Mouse (Mus musculus) thymus, postnatal 14 days (tissue): Measurements from ENCODE around the gene Cenpf.
"Not testable (repeated sequence)": the region's sequence is repeated elsewhere in the genome, so short reads cannot be mapped to it uniquely, and the experiment has no call there.

Experiments used
- DNase-seq: peaks from one replicate; pipeline ENCODE4 v3.0.0; 2021

The Cenpf gene

DNA sequence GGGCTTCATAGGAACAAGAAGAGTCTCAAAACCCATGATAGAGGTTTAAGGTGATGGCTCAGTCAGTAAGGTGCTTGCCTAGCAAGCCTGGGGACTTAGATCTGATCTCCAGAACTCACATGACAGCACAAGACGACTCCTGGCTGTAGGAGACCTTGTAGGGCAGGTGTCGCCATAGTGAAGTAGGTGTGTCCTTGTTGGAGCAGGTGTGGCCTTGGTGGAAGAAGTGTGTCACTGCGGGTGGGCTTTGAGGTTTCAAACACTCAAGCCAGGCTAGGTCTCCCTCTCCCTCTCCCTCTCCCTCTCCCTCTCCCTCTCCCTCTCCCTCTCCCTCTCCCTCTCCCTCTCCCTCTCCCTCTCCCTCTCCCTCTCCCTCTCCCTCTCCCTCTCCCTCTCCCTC, 4.6 kb upstream of the Cenpf start:
- not testable (repeated sequence) for DNase-seq

DNA sequence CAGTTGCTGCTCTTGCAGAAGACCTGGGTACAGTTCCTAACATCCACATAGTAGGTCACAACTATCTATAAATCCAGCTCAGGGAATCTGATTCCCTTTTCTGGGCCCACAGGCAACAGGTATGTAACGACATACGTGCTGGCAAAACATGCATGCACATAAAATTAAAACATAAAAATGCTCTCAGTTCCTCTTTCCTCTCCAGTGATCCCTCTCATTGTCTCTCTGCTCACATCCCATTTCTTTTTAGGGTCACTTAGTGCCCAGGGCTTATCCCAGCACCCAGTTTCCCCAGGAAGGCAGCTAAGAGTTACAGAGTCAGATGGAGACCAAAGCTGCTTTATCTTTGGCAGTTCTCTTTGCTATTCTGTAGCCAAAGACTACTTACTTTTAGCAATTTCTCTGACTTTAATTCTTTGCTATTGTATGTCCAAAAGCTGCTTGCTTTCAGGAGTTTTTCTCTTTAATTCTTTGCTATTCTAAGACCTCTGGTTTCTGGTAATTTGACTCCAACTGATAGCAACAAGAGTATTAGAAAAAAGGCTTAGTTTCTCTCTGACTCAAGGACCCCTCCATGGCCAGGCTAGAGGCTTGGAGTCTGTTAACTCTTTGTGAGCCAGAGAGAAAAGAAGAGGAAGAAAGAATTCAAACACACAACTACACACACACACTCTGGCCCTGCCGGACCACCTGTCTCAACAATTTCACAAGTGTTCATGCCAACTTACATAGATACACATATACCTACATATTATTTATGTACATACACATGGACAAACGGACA, 1.4 kb upstream of the Cenpf start:
- DNase-seq: no peak

DNA sequence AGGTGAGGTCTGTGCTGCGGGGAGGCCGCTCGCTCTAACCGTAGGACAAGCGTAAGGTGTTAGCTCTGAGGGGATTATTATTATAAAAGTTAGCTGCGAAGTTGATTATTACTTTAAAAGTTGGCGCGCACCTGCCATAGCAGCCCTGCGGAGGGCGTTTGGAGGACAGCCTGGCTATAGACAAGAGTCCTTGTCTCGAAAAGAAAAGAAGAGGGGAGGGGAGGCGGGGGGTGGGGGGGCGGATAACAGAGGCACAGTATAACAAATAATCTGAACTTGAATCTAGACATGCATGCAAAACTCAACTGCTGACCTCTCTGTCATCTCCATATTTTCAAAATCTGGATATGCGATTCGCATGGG, 483 bp upstream of the Cenpf start:
- DNase-seq: no peak

DNA sequence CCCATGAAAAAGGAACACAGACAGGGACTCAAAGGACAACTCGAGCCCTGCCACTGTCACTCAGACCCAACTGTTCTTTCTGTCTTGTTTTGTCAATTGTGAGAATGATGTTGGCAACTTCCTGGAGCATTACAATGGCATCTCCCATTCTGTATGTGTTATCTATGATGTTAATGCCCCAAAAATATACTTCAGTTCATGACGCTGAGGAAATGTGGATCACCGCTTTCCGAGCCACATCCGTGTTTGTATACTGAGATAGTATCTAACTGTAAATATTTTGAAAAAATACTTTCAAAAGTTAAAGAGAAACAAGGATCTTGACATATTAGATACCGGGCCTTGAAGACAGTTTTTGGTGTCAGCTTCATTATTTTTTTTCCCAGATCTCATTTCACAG, 1.9 kb downstream of the Cenpf start:
- no peak for DNase-seq

DNA sequence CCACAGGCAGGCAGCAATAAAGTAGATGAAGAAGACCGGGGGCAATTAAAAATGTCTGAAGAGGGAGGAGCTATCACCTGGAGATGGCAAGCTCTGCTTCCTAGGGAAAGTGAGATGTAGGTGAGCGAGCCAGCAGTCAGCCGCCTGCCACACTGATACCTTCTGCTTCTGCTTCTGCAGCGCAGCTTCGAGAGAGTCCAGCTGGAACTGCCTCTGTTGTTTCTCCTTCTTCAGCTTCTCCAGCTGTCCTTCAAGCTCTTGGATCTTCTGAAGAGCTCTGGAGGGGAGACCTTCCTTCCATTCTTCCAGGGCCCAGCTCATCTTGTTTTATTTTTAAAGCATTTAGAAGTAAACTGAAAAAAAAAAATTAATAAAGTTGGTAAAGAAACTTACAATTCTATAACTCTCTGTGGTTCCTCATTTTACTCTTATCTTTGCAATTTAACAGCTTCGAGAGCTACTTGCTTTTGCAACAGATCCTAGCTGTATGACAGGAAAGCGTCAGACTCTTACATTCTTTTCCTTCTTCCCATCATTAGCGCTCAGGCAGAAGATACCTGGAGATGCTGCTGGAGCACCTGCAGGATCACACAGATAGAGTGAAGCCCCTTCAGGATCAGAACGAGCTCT, 3.0 kb downstream of the Cenpf start:
- DNase-seq: no peak

- DNase-seq: no peak
Measured at GRCm38 (mm10) chr1:189679555-189679954, 8.3 kb downstream of the Cenpf start.

DNA sequence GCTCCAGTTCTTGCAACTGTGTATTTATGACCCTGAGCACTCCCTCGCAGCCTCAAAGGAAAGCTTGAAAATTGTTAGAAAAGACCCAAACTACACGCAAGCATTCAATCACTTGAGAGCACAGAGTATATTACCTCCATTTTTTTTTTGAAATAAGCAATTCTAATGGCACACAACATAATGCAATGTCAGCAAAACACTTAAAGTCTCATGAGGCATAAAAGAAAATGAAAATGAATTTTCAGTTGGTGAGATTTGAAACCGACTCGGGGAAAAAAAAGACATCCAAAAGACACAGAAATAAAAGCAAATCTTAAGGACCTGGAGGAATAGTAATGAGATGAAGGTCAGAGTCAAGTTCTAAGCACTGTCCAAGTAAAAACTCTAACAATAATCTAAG, 11.9 kb downstream of the Cenpf start:
- DNase-seq: no peak

DNA sequence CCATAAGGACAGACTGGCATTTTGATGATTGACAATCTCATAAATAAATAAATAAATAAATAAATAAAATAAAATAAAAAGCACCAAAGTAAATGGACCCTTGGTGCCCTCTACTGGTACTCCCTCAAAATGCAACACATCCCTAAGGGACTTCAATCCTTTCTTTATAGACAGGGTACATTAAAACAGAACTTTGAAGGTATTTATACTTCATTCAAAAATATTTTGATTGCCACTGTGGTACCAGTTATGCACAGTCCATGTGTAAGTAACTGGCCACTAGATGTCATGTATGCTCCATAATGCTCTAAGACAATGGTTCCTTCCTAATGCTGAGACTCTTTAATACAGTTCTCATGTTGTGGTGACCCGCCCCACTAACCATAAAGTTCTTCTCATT, 12.5 kb downstream of the Cenpf start:
- peak; percentile 36 for DNase-seq

- DNase-seq: no peak
Measured at GRCm38 (mm10) chr1:189665966-189666365, 21.9 kb downstream of the Cenpf start.

DNA sequence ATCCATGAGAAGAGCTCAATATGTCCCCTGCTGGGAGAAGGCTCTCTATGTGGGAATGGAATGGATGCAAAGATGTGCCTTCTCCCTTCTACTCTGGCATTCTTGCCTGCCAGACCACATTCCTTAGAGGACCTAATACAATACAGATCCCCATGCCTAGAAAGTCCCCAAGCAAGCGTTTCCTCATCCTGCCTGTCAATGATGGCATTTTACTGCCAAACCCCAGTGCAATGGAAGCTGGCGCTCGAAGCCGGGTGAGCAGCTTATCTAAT, 23.1 kb downstream of the Cenpf start:
- DNase-seq: no peak

DNA sequence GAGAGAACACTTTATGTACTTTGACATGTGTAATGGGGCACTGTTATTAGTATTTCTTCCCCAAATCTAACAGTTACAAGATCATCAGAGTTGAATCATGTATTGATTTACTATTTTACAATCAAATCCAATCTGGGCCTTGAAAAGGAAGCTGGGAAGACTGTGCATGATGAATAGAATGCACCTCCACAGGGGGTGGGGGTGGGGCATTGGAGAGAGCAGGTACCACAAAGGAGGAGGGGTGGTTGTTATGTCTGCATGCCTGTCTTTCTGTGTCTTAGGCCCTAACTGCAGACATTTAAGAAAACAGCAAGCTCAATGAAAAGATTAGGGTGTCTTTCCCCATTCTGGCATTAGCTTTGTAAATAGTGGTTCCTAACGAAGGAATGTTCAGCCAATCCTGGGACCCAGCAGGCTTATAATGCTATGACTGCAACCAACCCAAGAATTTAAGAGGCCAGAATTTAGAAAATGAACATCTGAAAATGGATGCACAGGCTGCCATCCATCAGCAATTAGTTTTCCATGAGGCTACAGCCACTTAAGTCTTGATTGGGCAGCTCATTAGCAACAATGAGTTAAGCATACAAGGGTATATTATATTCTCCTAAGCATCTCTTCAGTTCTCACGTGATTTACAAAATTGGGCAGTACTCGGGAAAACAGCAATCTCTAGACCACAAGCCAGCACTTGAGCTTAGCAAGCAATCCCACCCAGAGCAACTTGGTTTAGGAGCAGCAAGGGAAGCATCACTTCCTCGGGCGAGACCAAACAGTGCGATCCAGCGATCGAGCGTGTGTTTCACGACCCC, 23.6 kb downstream of the Cenpf start:
- DNase-seq: no peak

GRCm38 (mm10) chr1:189663437-189663836, 24.4 kb downstream of the Cenpf start:
- DNase-seq: no peak

DNA sequence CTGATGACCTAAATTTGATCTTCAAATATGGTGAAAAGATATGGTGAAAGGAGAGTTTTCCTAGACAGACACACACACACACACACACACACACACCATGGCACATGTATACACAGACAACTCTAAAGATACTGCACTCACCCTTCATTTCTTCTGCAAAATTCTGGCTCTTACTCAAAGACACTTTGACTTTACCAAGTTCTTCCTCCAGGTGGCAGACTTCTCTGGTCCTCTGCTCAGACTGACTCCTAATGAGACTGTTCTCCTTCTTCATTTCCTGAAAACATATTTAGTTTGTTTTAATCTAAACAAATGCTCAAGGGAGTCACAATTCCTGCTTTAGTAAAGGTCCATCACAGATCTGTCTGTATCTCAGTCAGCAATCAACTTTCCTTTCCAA, 26.0 kb downstream of the Cenpf start:
- DNase-seq: peak; percentile 52

DNA sequence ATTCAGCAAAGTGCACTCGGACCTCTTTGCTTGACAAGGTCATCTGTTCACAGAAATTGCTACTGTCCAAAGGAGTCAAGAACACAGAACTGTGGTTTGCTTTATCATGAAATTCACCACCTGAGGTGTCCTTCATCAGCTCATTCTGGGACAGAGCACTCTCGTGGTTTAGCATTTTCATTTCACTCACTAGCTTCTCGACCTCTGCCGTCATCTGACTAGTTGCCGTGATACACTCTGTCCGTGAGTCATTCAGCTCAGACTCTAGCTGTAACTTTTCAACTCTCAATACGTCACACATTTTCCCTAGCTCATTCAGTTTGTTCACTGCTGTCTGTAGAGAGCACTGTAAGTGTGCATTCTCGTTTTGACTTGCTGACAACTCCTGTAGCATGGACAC, 30.5 kb downstream of the Cenpf start:
- no peak for DNase-seq

DNA sequence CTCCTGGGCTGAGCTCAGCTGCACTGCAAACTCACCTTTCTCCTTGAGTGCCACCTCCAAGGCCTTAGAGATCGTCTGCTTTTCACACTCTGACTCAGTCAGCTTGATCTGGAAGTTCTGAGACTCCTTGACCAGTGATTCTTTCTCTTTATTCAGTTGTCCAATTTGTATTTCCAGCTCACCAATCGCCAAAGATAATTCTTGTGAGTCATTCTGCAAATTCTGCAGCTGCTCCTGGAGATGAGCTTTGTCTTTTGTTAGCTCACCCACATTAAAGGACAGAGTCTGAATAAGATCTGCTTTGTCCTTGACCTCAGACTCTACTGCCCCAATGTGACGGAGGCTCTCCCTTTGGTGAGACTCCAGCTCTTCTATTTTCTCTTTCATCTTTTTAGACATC, 34.1 kb downstream of the Cenpf start:
- no peak for DNase-seq

GRCm38 (mm10) chr1:189646597-189646996, 41.3 kb downstream of the Cenpf start:
- DNase-seq: no peak

- no peak for DNase-seq
Measured at GRCm38 (mm10) chr1:189645371-189645770, 42.5 kb downstream of the Cenpf start.

GRCm38 (mm10) chr1:189644700-189645345, 43.1 kb downstream of the Cenpf start:
- no peak for DNase-seq

DNA sequence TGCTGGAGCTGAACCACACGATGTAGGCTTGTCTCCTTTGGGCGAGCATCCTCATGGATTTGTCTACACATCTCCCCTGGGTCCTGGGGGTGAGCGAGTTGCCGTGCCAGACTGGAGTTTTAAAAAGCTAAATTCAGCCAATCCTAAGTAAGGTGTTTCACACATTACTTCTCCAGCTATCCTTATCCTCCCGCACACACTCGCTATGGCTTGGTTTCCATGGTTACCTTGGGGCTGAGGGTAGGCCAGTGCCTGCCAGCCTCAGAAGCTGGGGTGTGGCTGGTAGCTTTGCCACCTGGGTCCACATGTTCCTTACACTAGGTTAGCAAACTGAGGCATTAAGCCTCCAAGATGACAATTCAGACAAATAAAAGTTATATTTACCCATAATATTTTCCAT, 48.3 kb downstream of the Cenpf start:
- DNase-seq: no peak

DNA sequence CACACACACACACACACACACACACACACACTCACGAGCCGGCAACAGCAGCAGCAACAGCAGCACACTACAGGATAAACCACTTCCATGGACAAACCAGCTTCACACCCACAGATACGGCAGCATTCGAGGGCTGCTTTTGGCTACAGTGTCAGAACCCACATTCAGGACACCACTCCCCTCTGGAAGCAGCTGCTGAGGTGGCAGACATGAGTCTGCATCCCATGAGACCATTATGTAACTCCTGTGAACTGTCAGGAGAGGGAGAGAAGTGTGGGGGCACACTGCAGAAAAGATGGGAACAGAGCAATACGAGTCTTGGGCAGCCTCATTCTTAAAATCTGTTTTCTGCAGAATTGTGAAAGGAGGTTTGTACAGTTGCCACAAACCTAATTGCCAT, 54.1 kb downstream of the Cenpf start:
- no peak for DNase-seq

DNA sequence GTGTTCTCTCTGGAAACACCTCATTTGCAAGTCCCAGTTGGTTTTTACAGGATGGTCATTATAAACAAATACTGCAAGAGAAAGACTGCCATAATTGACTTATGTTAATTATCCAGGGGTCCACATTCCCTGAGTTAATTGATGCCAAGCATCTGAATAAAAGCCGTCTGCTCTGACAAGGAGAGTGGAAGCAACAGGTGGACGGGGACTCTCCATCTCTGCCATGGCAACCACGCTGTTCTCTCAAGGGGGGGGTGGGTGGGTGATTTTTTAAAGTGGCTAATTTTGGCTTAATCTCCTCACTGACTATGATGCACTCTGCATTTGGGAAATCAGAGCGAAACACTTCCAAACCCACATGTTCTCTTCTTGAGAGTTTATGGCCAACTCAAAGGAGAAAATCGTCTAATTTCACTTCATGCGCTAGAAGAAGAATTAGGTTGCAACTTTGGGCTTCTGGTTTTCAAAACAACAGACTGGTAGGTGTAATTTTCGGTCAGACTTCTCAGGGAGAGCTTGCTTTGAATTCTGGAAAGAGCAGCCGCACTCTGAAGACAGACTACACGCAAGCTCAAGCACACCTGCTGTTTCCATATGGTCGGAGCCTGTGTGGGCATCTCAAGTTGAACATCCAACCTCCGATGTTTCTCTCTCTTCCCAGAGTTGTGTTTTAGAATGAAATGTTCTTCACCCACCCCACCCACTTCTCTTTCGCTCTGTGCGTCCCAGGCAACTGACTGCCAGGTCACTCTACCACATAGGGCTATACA, 55.8 kb downstream of the Cenpf start:
- no peak for DNase-seq

- DNase-seq: no peak
Measured at GRCm38 (mm10) chr1:189630026-189630425, 57.9 kb downstream of the Cenpf start.
